Mouse (Mus musculus) cerebellum, postnatal 10 days (tissue): ENCODE data around the gene Rce1.

ENCODE experiments used
- DNase-seq, 2 experiments: peaks; one replicate each; pipeline ENCODE4 v3.0.0; 2021; ENCODE audit warnings: mixed read lengths in 2 of 2

Gene Rce1

GRCm38 (mm10) chr19:4625179-4625828, at the start of gene Rce1:
Gene Rce1 (minus strand): TSS chr19:4625641.
- DNase-seq = peak; percentile 97

GRCm38 (mm10) chr19:4672401-4672800, 47.0 kb upstream of the Rce1 start:
- no peak for DNase-seq

GRCm38 (mm10) chr19:4670776-4671175, 45.3 kb upstream of the Rce1 start:
- no peak for DNase-seq

GRCm38 (mm10) chr19:4666815-4667214, 41.4 kb upstream of the Rce1 start:
- peak; percentile 16 to 25 for DNase-seq

- DNase-seq = peak; percentile 53 to 66
Observed at GRCm38 (mm10) chr19:4658156-4658555, 32.7 kb upstream of the Rce1 start.

GRCm38 (mm10) chr19:4646917-4647492, 21.6 kb upstream of the Rce1 start:
- no peak for DNase-seq

GRCm38 (mm10) chr19:4644271-4644670, 18.8 kb upstream of the Rce1 start:
- DNase-seq = peak; percentile 76 to 80

GRCm38 (mm10) chr19:4635986-4636385, 10.5 kb upstream of the Rce1 start:
- peak in 1 of 2 experiments; percentile 16 for DNase-seq

- peak; percentile 90 to 91 for DNase-seq
Observed at GRCm38 (mm10) chr19:4628819-4629218, 3.4 kb upstream of the Rce1 start.

- DNase-seq = no peak
Observed at GRCm38 (mm10) chr19:4625829-4626535, 541 bp upstream of the Rce1 start.

- DNase-seq = no peak
Observed at GRCm38 (mm10) chr19:4624406-4625178, 849 bp downstream of the Rce1 start.

- DNase-seq = no peak
Observed at GRCm38 (mm10) chr19:4624006-4624405, 1.4 kb downstream of the Rce1 start.

GRCm38 (mm10) chr19:4623419-4623818, 2.0 kb downstream of the Rce1 start:
- no peak for DNase-seq

- DNase-seq = no peak
Observed at GRCm38 (mm10) chr19:4622780-4623179, 2.7 kb downstream of the Rce1 start.

GRCm38 (mm10) chr19:4620721-4621120, 4.7 kb downstream of the Rce1 start:
- no peak for DNase-seq

- DNase-seq = no peak
Observed at GRCm38 (mm10) chr19:4619461-4619860, 6.0 kb downstream of the Rce1 start.

- DNase-seq = peak; percentile 64 to 65
Observed at GRCm38 (mm10) chr19:4618183-4618582, 7.3 kb downstream of the Rce1 start.

GRCm38 (mm10) chr19:4616546-4616945, 8.9 kb downstream of the Rce1 start:
- peak in 1 of 2 experiments; percentile 51 for DNase-seq

- DNase-seq = peak; percentile 90 to 95
Observed at GRCm38 (mm10) chr19:4615151-4616093, 10.0 kb downstream of the Rce1 start, which contains the start of gene Lrfn4. Gene Lrfn4 (minus strand): TSS chr19:4615667.

GRCm38 (mm10) chr19:4614305-4615150, 10.9 kb downstream of the Rce1 start:
- DNase-seq = peak; percentile 65 to 68
